Comparison of ENCODE assay signal across 8 mouse cellular contexts in genomic region chr12:113981613-113982012, GRCm38 (mm10).
DNase-seq lines count a peak whose midpoint lies in the region; ATAC-seq lines count a peak whose summit lies in the region.
"Not testable (repeated sequence)": the region's sequence is repeated elsewhere in the genome, so short reads cannot be mapped to it uniquely, and the experiment has no call there.

No protein-coding gene starts in this region.

- DNase-seq in NIH3T3 (ENCODE audit: low read depth), result peak; percentile 56
- peak; percentile 13 for DNase-seq in cerebellum, adult 11-12 months
- DNase-seq in forelimb bud, embryonic 11.5 days (ENCODE audit: low read depth, low spot score), result peak; percentile 12
- DNase-seq in hindbrain, embryonic 14.5 days (ENCODE audit: low spot score), result peak; percentile 40
- DNase-seq in layer of hippocampus, postnatal 14 days (ENCODE audit: low spot score in 2 of 2), result peak; percentile 28 to 46
- DNase-seq in lung, postnatal 14 days, result peak; percentile 76
- peak; percentile 33 to 43 for DNase-seq in right cerebral cortex, postnatal 36 days (ENCODE audit: low spot score in 2 of 2)
- DNase-seq in urinary bladder, postnatal 14 days (ENCODE audit: low spot score), result peak; percentile 78

- 40% methylated on average over 10 of the region's 10 CpGs for WGBS in hindbrain, embryonic 14.5 days

- not testable (repeated sequence) for H3K9me3 ChIP-seq in hindbrain, embryonic 14.5 days (ENCODE audit: control insufficient read depth, low read length)

- not testable (repeated sequence) for ATAC-seq in hindbrain, embryonic 14.5 days (ENCODE audit: low FRiP score)

- not testable (repeated sequence) for H3K36me3 ChIP-seq in hindbrain, embryonic 14.5 days (replicated peaks; ENCODE audit: control insufficient read depth, insufficient read depth)

- H3K27me3 ChIP-seq in hindbrain, embryonic 14.5 days (ENCODE audit: control insufficient read depth, insufficient read depth, low read length), result not testable (repeated sequence)

- H3K4me2 ChIP-seq in hindbrain, embryonic 14.5 days (replicated peaks), result not testable (repeated sequence)

- H3K4me3 ChIP-seq in hindbrain, embryonic 14.5 days (replicated peaks; ENCODE audit: low read length), result not testable (repeated sequence)

- H3K9ac ChIP-seq in hindbrain, embryonic 14.5 days, result not testable (repeated sequence)

- H3K4me1 ChIP-seq in hindbrain, embryonic 14.5 days (replicated peaks; ENCODE audit: control insufficient read depth, insufficient read depth, low read length), result not testable (repeated sequence)

- not testable (repeated sequence) for H3K27ac ChIP-seq in hindbrain, embryonic 14.5 days

Comparison
In these comparisons a context has a peak if more than half of its experiments do, and no peak if none do; other contexts are left out.
1. DNase-seq: peak in every context shown above with its lines; median percentile 78 in urinary bladder, postnatal 14 days; 76 in lung, postnatal 14 days; 56 in NIH3T3; 40 in hindbrain, embryonic 14.5 days; 38 in right cerebral cortex, postnatal 36 days; 37 in layer of hippocampus, postnatal 14 days; 13 in cerebellum, adult 11-12 months; 12 in forelimb bud, embryonic 11.5 days.